Mouse (Mus musculus): ENCODE measurements around the gene Gsg1l2. TPM values are rescaled to one million over a fixed set of nuclear protein-coding genes. Genes with fewer than 3 reads are reported as not detected.

Gene Gsg1l2
- polyA plus RNA-seq (2016; fragmentation: Nextera tagmentation; extraction: Ambion mirVana), result not detected in 2 replicates

DNA sequence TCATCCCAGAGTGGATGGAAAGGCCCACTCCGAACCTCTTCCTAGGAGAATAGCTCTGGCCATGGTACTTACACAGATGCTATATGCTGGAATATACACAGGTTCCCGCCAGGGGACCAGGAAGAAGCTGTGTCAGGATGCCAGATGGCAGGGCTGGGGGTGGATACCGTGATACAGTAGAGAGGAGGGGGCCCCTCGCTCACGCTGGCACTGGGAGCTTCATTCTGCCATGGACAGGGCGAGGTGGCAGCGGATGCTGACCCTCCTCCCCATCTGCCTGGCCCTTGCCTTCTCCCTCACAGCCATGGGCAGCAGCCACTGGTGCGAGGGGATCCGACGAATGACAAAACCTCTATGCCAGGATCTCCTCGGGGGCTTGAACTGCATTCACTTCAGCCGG, at the start of gene Gsg1l2:
Gene Gsg1l2, plus strand, starts transcription at position 230 of the 400 bp plus-strand sequence.
- Histone ChIP-seq H3K9me3 (no peaks in the 10 kb centered on the region), H3K36me3 (no peaks in the 10 kb centered on the region), H3K27ac (no peak within 1 kb of the TSS), H3K27me3 (ENCODE audit: insufficient read depth, poor library complexity, severe bottlenecking) (no peaks in the 10 kb centered on the region), H3K4me1 (replicated peaks) (no peaks in the 10 kb centered on the region), H3K4me3 (no peak within 1 kb of the TSS)
- no peak for DNase-seq (ENCODE audit: low spot score)
- WGBS, result 81% methylated on average over 12 of the region's 12 CpGs

- no peak for DNase-seq (ENCODE audit: low spot score)
- 79% methylated on average over 6 of the region's 6 CpGs for WGBS
- H3K4me1 ChIP-seq (replicated peaks), result no peaks in the 10 kb centered on the region
Measured at GRCm38 (mm10) chr11:67727095-67727494, 47.3 kb upstream of the Gsg1l2 start.

GRCm38 (mm10) chr11:67728726-67729125, 45.7 kb upstream of the Gsg1l2 start:
- no peaks in the 10 kb centered on the region for H3K9me3 ChIP-seq
- H3K36me3 ChIP-seq, result no peaks in the 10 kb centered on the region
- H3K4me1 ChIP-seq (replicated peaks), result no peaks in the 10 kb centered on the region
- no peak overlapping the region for H3K4me3 ChIP-seq
- H3K27me3 ChIP-seq (ENCODE audit: insufficient read depth, poor library complexity, severe bottlenecking), result no peaks in the 10 kb centered on the region
- H3K27ac ChIP-seq, result no peak overlapping the region
- DNase-seq (ENCODE audit: low spot score), result no peak

More at GRCm38 (mm10) chr11:67727095-67727494, 47.3 kb upstream of the Gsg1l2 start:
- H3K4me3 ChIP-seq, result no peak overlapping the region
- H3K27me3 ChIP-seq (ENCODE audit: insufficient read depth, poor library complexity, severe bottlenecking), result no peaks in the 10 kb centered on the region
- no peaks in the 10 kb centered on the region for H3K9me3 ChIP-seq
- H3K36me3 ChIP-seq, result no peaks in the 10 kb centered on the region
- no peak overlapping the region for H3K27ac ChIP-seq

DNA sequence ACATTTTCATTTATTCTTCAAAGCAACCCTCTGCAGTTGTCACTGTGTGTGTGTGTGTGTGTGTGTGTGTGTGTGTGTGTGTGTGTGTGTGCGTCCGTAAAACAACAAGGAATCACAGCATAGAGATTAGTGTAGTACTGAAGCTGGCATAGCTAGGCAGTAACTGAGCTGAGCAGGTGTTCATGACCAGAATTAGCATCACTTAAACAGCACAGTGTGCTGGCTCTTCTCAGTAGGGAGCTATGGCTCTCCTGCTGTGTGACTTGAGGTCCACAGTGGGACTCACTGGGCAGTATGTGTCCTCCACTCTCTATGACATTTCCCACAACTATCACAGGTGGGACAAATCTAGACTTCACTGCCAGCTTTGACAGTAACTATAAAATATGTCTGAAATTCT, 43.4 kb upstream of the Gsg1l2 start:
- Histone ChIP-seq H3K4me3 (no peak overlapping the region), H3K27ac (no peak overlapping the region), H3K27me3 (ENCODE audit: insufficient read depth, poor library complexity, severe bottlenecking) (no peaks in the 10 kb centered on the region), H3K9me3 (no peaks in the 10 kb centered on the region), H3K36me3 (no peaks in the 10 kb centered on the region), H3K4me1 (replicated peaks) (no peaks in the 10 kb centered on the region)
- 94% methylated on average over 2 of the region's 2 CpGs for WGBS
- DNase-seq (ENCODE audit: low spot score), result no peak

GRCm38 (mm10) chr11:67733726-67734125, 40.7 kb upstream of the Gsg1l2 start:
- Histone ChIP-seq H3K36me3 (no peaks in the 10 kb centered on the region), H3K27me3 (ENCODE audit: insufficient read depth, poor library complexity, severe bottlenecking) (no peaks in the 10 kb centered on the region), H3K4me1 (replicated peaks) (no peaks in the 10 kb centered on the region), H3K27ac (no peak overlapping the region), H3K9me3 (no peaks in the 10 kb centered on the region), H3K4me3 (no peak overlapping the region)
- DNase-seq (ENCODE audit: low spot score), result no peak
- WGBS, result 91% methylated on average over 1 of the region's 1 CpGs

GRCm38 (mm10) chr11:67734597-67734996, 39.8 kb upstream of the Gsg1l2 start:
- Histone ChIP-seq H3K4me3 (no peak overlapping the region), H3K27ac (no peak overlapping the region), H3K9me3 (no peaks in the 10 kb centered on the region), H3K4me1 (replicated peaks) (no peaks in the 10 kb centered on the region), H3K27me3 (ENCODE audit: insufficient read depth, poor library complexity, severe bottlenecking) (no peaks in the 10 kb centered on the region), H3K36me3 (no peaks in the 10 kb centered on the region)
- WGBS, result 83% methylated on average over 3 of the region's 3 CpGs
- no peak for DNase-seq (ENCODE audit: low spot score)

DNA sequence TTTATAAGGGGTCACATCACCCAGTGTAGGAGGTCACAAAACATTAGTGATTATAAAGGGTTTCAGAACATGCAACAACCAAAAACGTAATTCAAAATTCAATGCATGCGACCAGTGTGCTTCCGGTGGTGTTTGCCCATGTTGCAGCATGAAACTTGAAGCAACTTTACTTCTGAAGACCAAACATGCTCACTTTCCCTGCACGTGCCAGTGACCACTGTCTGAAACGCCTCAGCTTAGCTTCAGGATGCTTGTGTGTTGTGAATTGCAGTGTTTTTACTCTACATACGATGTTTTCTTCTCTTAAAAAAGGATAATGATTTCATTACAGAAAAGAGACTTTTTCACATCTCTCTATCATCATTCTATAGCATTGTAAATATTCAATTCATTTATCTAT, 36.1 kb upstream of the Gsg1l2 start:
- no peak overlapping the region for H3K27ac ChIP-seq
- no peaks in the 10 kb centered on the region for H3K36me3 ChIP-seq
- no peak for DNase-seq (ENCODE audit: low spot score)
- no peak overlapping the region for H3K4me3 ChIP-seq
- no peaks in the 10 kb centered on the region for H3K4me1 ChIP-seq (replicated peaks)
- WGBS, result 87% methylated on average over 6 of the region's 6 CpGs
- H3K9me3 ChIP-seq, result no peaks in the 10 kb centered on the region
- H3K27me3 ChIP-seq (ENCODE audit: insufficient read depth, poor library complexity, severe bottlenecking), result no peaks in the 10 kb centered on the region

GRCm38 (mm10) chr11:67738846-67739490, 35.4 kb upstream of the Gsg1l2 start:
- Histone ChIP-seq H3K4me3 (no peak overlapping the region), H3K36me3 (no peaks in the 10 kb centered on the region), H3K4me1 (replicated peaks) (no peaks in the 10 kb centered on the region), H3K27me3 (ENCODE audit: insufficient read depth, poor library complexity, severe bottlenecking) (no peaks in the 10 kb centered on the region), H3K9me3 (no peaks in the 10 kb centered on the region), H3K27ac (no peak overlapping the region)
- WGBS, result 95% methylated on average over 5 of the region's 5 CpGs
- DNase-seq (ENCODE audit: low spot score), result no peak

DNA sequence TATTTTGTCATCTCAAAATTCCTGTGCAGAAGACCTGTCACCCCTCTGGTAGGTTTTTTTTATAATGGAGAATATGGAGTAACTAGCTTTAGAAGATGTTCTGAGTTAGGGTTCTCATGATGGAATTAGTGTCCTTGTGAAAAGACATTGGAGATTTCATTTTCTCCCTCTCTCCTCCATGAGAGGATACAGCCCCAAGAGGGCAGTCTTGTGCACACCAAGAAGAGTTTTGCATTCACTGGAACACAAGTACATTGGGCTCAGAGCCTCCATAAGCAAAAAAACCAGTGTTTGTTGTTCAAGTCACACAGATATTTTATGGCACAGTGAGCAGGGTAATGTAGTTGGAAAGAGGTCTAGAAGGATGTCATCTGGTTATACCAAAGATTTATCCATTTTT, 32.8 kb upstream of the Gsg1l2 start:
- no peaks in the 10 kb centered on the region for H3K36me3 ChIP-seq
- no peak for DNase-seq (ENCODE audit: low spot score)
- H3K27ac ChIP-seq, result no peak overlapping the region
- no peaks in the 10 kb centered on the region for H3K9me3 ChIP-seq
- H3K27me3 ChIP-seq (ENCODE audit: insufficient read depth, poor library complexity, severe bottlenecking), result no peaks in the 10 kb centered on the region
- no peaks in the 10 kb centered on the region for H3K4me1 ChIP-seq (replicated peaks)
- no peak overlapping the region for H3K4me3 ChIP-seq

DNA sequence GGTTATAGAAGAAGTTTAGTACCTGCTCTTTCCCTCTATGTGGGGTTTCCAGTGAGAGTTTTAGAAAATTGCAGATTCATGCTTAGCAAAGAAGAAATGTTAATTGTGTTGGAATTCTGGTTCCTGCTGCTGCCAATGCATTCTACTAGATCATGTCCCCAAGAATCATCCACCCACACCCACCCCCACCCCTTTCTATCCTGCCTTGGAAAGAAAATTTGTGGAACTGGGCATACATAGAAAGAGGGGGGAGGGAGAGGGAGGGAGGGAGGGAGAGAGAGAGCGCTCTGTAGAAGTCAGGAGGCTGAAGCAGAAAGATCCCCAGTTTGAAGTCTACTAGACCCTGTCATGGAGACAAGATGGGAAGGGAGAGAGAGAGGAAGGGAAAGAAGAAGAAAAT, 18.1 kb upstream of the Gsg1l2 start:
- Histone ChIP-seq H3K27ac (no peak overlapping the region), H3K9me3 (no peaks in the 10 kb centered on the region), H3K36me3 (no peaks in the 10 kb centered on the region), H3K4me1 (replicated peaks) (no peaks in the 10 kb centered on the region), H3K4me3 (no peak overlapping the region), H3K27me3 (ENCODE audit: insufficient read depth, poor library complexity, severe bottlenecking) (no peaks in the 10 kb centered on the region)
- DNase-seq (ENCODE audit: low spot score), result no peak
- WGBS, result 90% methylated on average over 1 of the region's 1 CpGs

DNA sequence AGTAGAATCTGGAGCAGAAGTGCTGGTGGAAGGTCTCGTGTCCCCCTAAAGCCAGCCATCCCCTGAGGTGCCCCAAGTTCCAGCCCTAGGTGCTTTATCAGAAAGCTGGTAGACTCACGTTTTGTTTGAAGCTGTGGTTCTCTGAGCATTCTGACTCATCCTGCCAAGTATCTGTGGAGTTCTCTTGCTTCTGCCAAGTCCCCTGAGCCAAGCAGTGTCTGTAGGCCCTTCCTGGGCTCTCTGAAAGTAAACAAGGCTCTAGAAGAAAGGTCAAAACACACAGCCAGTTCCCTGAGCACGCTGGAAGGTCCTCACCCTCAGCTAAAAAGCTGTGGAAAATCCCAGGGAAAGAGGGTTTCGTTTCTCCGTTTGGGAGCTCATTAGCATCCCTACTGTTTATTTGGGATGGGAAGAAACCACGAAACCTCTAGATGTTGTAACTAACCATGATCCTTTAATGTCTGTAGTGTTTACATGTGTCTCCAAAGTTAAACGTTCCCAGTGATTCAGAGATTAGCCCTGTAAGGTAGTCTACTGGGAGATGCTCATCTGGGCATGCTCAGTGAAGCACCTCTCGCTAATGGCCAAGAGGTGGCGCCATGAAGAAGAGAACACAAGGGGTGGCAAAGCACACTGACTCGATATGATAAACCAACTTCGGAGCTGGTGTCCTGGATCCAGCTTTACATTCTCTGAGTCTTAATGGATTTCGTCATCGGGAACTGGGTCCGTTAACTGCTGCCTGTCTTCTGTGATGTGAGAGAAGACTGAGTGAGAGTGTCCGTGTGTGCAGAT, 16.8 kb upstream of the Gsg1l2 start:
- no peaks in the 10 kb centered on the region for H3K9me3 ChIP-seq
- DNase-seq (ENCODE audit: low spot score), result no peak
- 75% methylated on average over 15 of the region's 15 CpGs for WGBS
- H3K27ac ChIP-seq, result no peak overlapping the region
- H3K4me3 ChIP-seq, result no peak overlapping the region
- H3K4me1 ChIP-seq (replicated peaks), result no peaks in the 10 kb centered on the region
- no peaks in the 10 kb centered on the region for H3K36me3 ChIP-seq
- H3K27me3 ChIP-seq (ENCODE audit: insufficient read depth, poor library complexity, severe bottlenecking), result no peaks in the 10 kb centered on the region

DNA sequence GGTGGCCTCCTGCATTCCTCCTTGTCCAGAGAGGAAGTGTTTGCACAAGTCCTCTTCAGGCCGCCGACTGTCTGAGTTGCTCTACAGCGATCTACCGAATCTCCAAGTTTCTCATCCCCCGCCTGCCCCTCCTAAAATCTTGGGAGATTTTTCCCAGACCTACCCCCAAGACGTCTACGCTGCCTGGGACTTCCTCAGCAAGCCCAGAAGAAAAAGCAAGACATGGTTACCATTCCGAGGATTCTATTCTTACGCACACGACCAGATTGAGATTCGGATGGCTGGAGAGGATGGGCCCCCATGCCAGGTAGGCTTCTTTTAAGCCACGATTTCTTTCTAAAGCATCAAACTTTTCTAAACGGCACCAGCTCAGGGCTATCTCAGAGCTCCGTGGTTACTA, 3.4 kb upstream of the Gsg1l2 start, which contains the start of gene Glp2r:
Gene Glp2r, minus strand, starts transcription at position 101 of the 400 bp plus-strand sequence.
- no peak for DNase-seq (ENCODE audit: low spot score)
- Histone ChIP-seq H3K4me3 (no peak within 1 kb of the TSS), H3K27me3 (ENCODE audit: insufficient read depth, poor library complexity, severe bottlenecking) (no peaks in the 10 kb centered on the region), H3K27ac (no peak within 1 kb of the TSS), H3K36me3 (no peaks in the 10 kb centered on the region), H3K4me1 (replicated peaks) (no peaks in the 10 kb centered on the region), H3K9me3 (no peaks in the 10 kb centered on the region)
- WGBS, result 84% methylated on average over 14 of the region's 14 CpGs

- H3K9me3 ChIP-seq, result no peaks in the 10 kb centered on the region
- 92% methylated on average over 2 of the region's 2 CpGs for WGBS
- DNase-seq (ENCODE audit: low spot score), result no peak
Measured at GRCm38 (mm10) chr11:67771691-67772090, 2.7 kb upstream of the Gsg1l2 start.

More at GRCm38 (mm10) chr11:67771691-67772090, 2.7 kb upstream of the Gsg1l2 start:
- H3K4me1 ChIP-seq (replicated peaks), result no peaks in the 10 kb centered on the region
- no peak overlapping the region for H3K27ac ChIP-seq
- H3K36me3 ChIP-seq, result no peaks in the 10 kb centered on the region
- no peaks in the 10 kb centered on the region for H3K27me3 ChIP-seq (ENCODE audit: insufficient read depth, poor library complexity, severe bottlenecking)
- H3K4me3 ChIP-seq, result no peak overlapping the region
